Mouse (Mus musculus) kidney, postnatal 10 days (tissue): ENCODE data around the gene Tia1.
A peak's percentile ranks its signal among the peaks of the same experiment; 100 is the strongest.

Experiments used
- DNase-seq: peaks from one replicate; pipeline ENCODE4 v3.0.0; 2021; ENCODE audit warnings: mixed read lengths

Gene Tia1

GRCm38 (mm10) chr6:86433696-86434095 lies 29.7 kb downstream of the Tia1 start:
- DNase-seq: no peak

- peak; percentile 70 for DNase-seq
Measured at GRCm38 (mm10) chr6:86437711-86438110, 33.7 kb downstream of the Tia1 start.

- peak; percentile 97 for DNase-seq
Measured at GRCm38 (mm10) chr6:86438272-86439118, 34.5 kb downstream of the Tia1 start, which contains the start of gene C87436. Gene C87436, plus strand, starts transcription at chr6:86438374.

GRCm38 (mm10) chr6:86439119-86439496 lies 35.1 kb downstream of the Tia1 start:
- no peak for DNase-seq

- no peak for DNase-seq
Measured at GRCm38 (mm10) chr6:86439531-86439930, 35.5 kb downstream of the Tia1 start.

- no peak for DNase-seq
Measured at GRCm38 (mm10) chr6:86441571-86441970, 37.6 kb downstream of the Tia1 start.

GRCm38 (mm10) chr6:86445551-86445950 lies 41.5 kb downstream of the Tia1 start:
- no peak for DNase-seq

GRCm38 (mm10) chr6:86446927-86447568 lies 43.0 kb downstream of the Tia1 start:
- DNase-seq: no peak

- DNase-seq: no peak
Measured at GRCm38 (mm10) chr6:86456727-86457126, 52.7 kb downstream of the Tia1 start.

- no peak for DNase-seq
Measured at GRCm38 (mm10) chr6:86463079-86463478, 59.1 kb downstream of the Tia1 start.

- no peak for DNase-seq
Measured at GRCm38 (mm10) chr6:86471317-86471716, 67.3 kb downstream of the Tia1 start.

GRCm38 (mm10) chr6:86471760-86472099 lies 67.7 kb downstream of the Tia1 start:
- no peak for DNase-seq

- peak; percentile 100 for DNase-seq
Measured at GRCm38 (mm10) chr6:86472100-86472955, 68.3 kb downstream of the Tia1 start.

- no peak for DNase-seq
Measured at GRCm38 (mm10) chr6:86473077-86473476, 69.1 kb downstream of the Tia1 start.

GRCm38 (mm10) chr6:86474072-86474471 lies 70.1 kb downstream of the Tia1 start:
- DNase-seq: no peak

- no peak for DNase-seq
Measured at GRCm38 (mm10) chr6:86474646-86475181, 70.7 kb downstream of the Tia1 start.

GRCm38 (mm10) chr6:86475462-86476167 lies 71.6 kb downstream of the Tia1 start:
- DNase-seq: peak; percentile 37

- DNase-seq: no peak
Measured at GRCm38 (mm10) chr6:86476931-86477330, 72.9 kb downstream of the Tia1 start.

GRCm38 (mm10) chr6:86479311-86479710 lies 75.3 kb downstream of the Tia1 start:
- peak; percentile 80 for DNase-seq

GRCm38 (mm10) chr6:86479816-86480188 lies 75.8 kb downstream of the Tia1 start:
- no peak for DNase-seq

- peak; percentile 76 for DNase-seq
Measured at GRCm38 (mm10) chr6:86480189-86480831, 76.3 kb downstream of the Tia1 start.

- DNase-seq: no peak
Measured at GRCm38 (mm10) chr6:86481871-86482270, 77.9 kb downstream of the Tia1 start.
